Mouse (Mus musculus) cortical plate, adult 2 months (tissue): ENCODE data around the gene Cilp2.

Experiments
- CTCF ChIP-seq: fragments of 200-500 bp; IDR thresholded peaks from 2 replicates; pipeline ENCODE4 v1.5.1; 2011; ENCODE audit warnings: mild to moderate bottlenecking, control low read depth, low read length; ENCODE audit not compliant: insufficient read depth; ENCODE audit errors: extremely low read depth
- POLR2A ChIP-seq: fragments of 200-500 bp; IDR thresholded peaks from 2 replicates; pipeline ENCODE4 v1.6.1; 2011; ENCODE audit warnings: mild to moderate bottlenecking, low read length, control low read depth; ENCODE audit not compliant: insufficient read depth; ENCODE audit errors: extremely low read depth

- TF ChIP-seq CTCF (no peak), POLR2A (no peak)
Measured at GRCm38 (mm10) chr8:69874654-69875053, 12.8 kb downstream of the Cilp2 start.
